Mouse (Mus musculus) spleen, adult 2 months (tissue): Measurements from ENCODE around the gene Cdc42bpa. TPM values are rescaled to one million over a fixed set of nuclear protein-coding genes. Genes with fewer than 3 reads are reported as not detected.

Experiments
- DNase-seq, 2 experiments: peaks; one replicate each; pipeline versions ENCODE4 v3.0.0 to v3.0.0-alpha.2; 2012 to 2021; ENCODE audit warnings: low spot score in 2 of 2, low read depth in 1 of 2
- H3K27ac ChIP-seq: fragments of 200-500 bp; 2 replicates; pipeline ENCODE4 v1.5.1; 2012; ENCODE audit warnings: low read length, inconsistent platforms; ENCODE audit not compliant: insufficient read depth
- H3K27me3 ChIP-seq: fragments of 200-500 bp; 2 replicates; pipeline ENCODE4 v1.6.1; 2012; ENCODE audit warnings: mild to moderate bottlenecking, moderate library complexity, low read length, inconsistent platforms; ENCODE audit not compliant: control insufficient read depth, insufficient read depth
- H3K36me3 ChIP-seq: fragments of 200-500 bp; 2 replicates; pipeline ENCODE4 v1.6.1; 2012; ENCODE audit warnings: mild to moderate bottlenecking, low read length, inconsistent platforms; ENCODE audit not compliant: control insufficient read depth, insufficient read depth
- H3K4me1 ChIP-seq: fragments of 200-500 bp; 2 replicates; pipeline ENCODE4 v1.6.1; 2011; ENCODE audit warnings: inconsistent platforms; ENCODE audit not compliant: control insufficient read depth, insufficient read depth, insufficient read length
- H3K4me3 ChIP-seq: fragments of 200-500 bp; 2 replicates; pipeline ENCODE4 v1.5.1; 2011; ENCODE audit warnings: mild to moderate bottlenecking, inconsistent platforms; ENCODE audit not compliant: insufficient read depth, insufficient read length; ENCODE audit errors: extremely low read depth
- CTCF ChIP-seq: fragments of 200-500 bp; IDR thresholded peaks from 2 replicates; pipeline ENCODE4 v1.5.1; 2011; ENCODE audit warnings: mild to moderate bottlenecking, inconsistent platforms; ENCODE audit not compliant: insufficient read depth, insufficient read length, insufficient replicate concordance; ENCODE audit errors: extremely low read depth
- POLR2A ChIP-seq: fragments of 200-500 bp; IDR thresholded peaks from 2 replicates; pipeline ENCODE4 v1.6.1; 2011; ENCODE audit warnings: low read depth, low read length, inconsistent platforms
- WGBS: fragments of 180-500 bp; shearing (Covaris S2); methylation state at CpG from one replicate; pipeline ENCODE4 v1.1.7; 2018; 5-methylcytosine and 5-hydroxymethylcytosine counted together
- polyA plus RNA-seq: library from polyadenylated mRNA; depleted of rRNA; stranded (reverse); fragments of >200 nt; gene quantifications from 2 replicates; pipeline ENCODE4 v1.2.3, GENCODE M21; 2012

Gene Cdc42bpa
- polyA plus RNA-seq, 1 experiment: 2.8 TPM

- TF ChIP-seq CTCF (no peak), POLR2A (no peak)
- DNase-seq: no peak
- 89% methylated on average over 1 of the region's 1 CpGs for WGBS
- no peaks in the 10 kb centered on the region for H3K27me3 ChIP-seq
- H3K27ac ChIP-seq: no peak overlapping the region
- no peak overlapping the region for H3K4me3 ChIP-seq
- H3K4me1 ChIP-seq: no peaks in the 10 kb centered on the region
- H3K36me3 ChIP-seq: no peaks in the 10 kb centered on the region
Measured at GRCm38 (mm10) chr1:180116525-180116924, 156.3 kb downstream of the Cdc42bpa start.

- H3K27ac ChIP-seq: no peak overlapping the region
- no peak overlapping the region for H3K4me3 ChIP-seq
- 96% methylated on average over 8 of the region's 8 CpGs for WGBS
- no peaks in the 10 kb centered on the region for H3K4me1 ChIP-seq
- DNase-seq: no peak
- H3K27me3 ChIP-seq: no peaks in the 10 kb centered on the region
- H3K36me3 ChIP-seq: no peaks in the 10 kb centered on the region
- TF ChIP-seq POLR2A (no peak), CTCF (no peak)
Measured at GRCm38 (mm10) chr1:180118233-180118632, 158.0 kb downstream of the Cdc42bpa start.

GRCm38 (mm10) chr1:180128077-180128792 is 168.0 kb downstream of the Cdc42bpa start:
- no peak for DNase-seq
- TF ChIP-seq CTCF (no peak), POLR2A (no peak)
- 90% methylated on average over 5 of the region's 5 CpGs for WGBS
- Histone ChIP-seq H3K4me3 (no peak overlapping the region), H3K27me3 (no peaks in the 10 kb centered on the region), H3K4me1 (no peaks in the 10 kb centered on the region), H3K36me3 (no peaks in the 10 kb centered on the region), H3K27ac (no peak overlapping the region)

GRCm38 (mm10) chr1:180131402-180131801 is 171.1 kb downstream of the Cdc42bpa start:
- H3K4me1 ChIP-seq: no peaks in the 10 kb centered on the region
- H3K27ac ChIP-seq: no peak overlapping the region
- no peaks in the 10 kb centered on the region for H3K27me3 ChIP-seq
- 76% methylated on average over 3 of the region's 3 CpGs for WGBS
- H3K36me3 ChIP-seq: no peaks in the 10 kb centered on the region
- TF ChIP-seq CTCF (no peak), POLR2A (no peak)
- no peak overlapping the region for H3K4me3 ChIP-seq
- no peak for DNase-seq

- WGBS: 44% methylated on average over 4 of the region's 4 CpGs
- Histone ChIP-seq H3K4me1 (no peaks in the 10 kb centered on the region), H3K27me3 (no peaks in the 10 kb centered on the region), H3K36me3 (no peaks in the 10 kb centered on the region), H3K4me3 (no peak overlapping the region), H3K27ac (no peak overlapping the region)
- no peak for DNase-seq
- TF ChIP-seq CTCF (no peak), POLR2A (no peak)
Measured at GRCm38 (mm10) chr1:180132187-180132586, 171.9 kb downstream of the Cdc42bpa start.

- WGBS: 94% methylated on average over 4 of the region's 4 CpGs
- no peak overlapping the region for H3K4me3 ChIP-seq
- TF ChIP-seq POLR2A: no peak
- TF ChIP-seq CTCF: no peak
- no peak overlapping the region for H3K27ac ChIP-seq
- DNase-seq: no peak
- H3K36me3 ChIP-seq: no peaks in the 10 kb centered on the region
- no peaks in the 10 kb centered on the region for H3K4me1 ChIP-seq
- no peaks in the 10 kb centered on the region for H3K27me3 ChIP-seq
Measured at GRCm38 (mm10) chr1:180139158-180139557, 178.9 kb downstream of the Cdc42bpa start.

- H3K27me3 ChIP-seq: no peaks in the 10 kb centered on the region
- no peaks in the 10 kb centered on the region for H3K4me1 ChIP-seq
- 95% methylated on average over 2 of the region's 2 CpGs for WGBS
- H3K36me3 ChIP-seq: no peaks in the 10 kb centered on the region
- no peak overlapping the region for H3K27ac ChIP-seq
- H3K4me3 ChIP-seq: no peak overlapping the region
- TF ChIP-seq POLR2A (no peak), CTCF (no peak)
- DNase-seq: no peak
Measured at GRCm38 (mm10) chr1:180140970-180141369, 180.7 kb downstream of the Cdc42bpa start.
